ENCODE assay signal across 13 mouse cellular contexts in genomic region chr2:30737759-30738158, GRCm38 (mm10).
DNase-seq lines count a peak whose midpoint lies in the region; ATAC-seq lines count a peak whose summit lies in the region.
"Had no signal": no experiment of that assay in that cellular context is flagged by ENCODE, and none has a peak within 500 bp of the region (broad histone marks: within the 10 kb centered on the region; RNA-seq: fewer than 3 reads in every experiment).

No protein-coding gene starts in this region.

- peak overlapping the region; percentile 7; the same call in 1 of the 2 replicates for H3K4me2 ChIP-seq in forebrain, embryonic 14.5 days (ENCODE audit: low read length)
- H3K4me2 ChIP-seq: heart, embryonic 15.5 days; lung, embryonic 15.5 days had no signal

- peak overlapping the region; percentile 83 for H3K27ac ChIP-seq in forebrain, embryonic 14.5 days (ENCODE audit: low read depth, low read length)
- H3K27ac ChIP-seq: embryonic facial prominence, embryonic 10.5 days; heart, embryonic 15.5 days; lung, embryonic 15.5 days had no signal

- H3K36me3 ChIP-seq in forebrain, embryonic 14.5 days (ENCODE audit: control insufficient read depth, insufficient read depth, low read length) = no peaks in the 10 kb centered on the region
- H3K36me3 ChIP-seq: embryonic facial prominence, embryonic 10.5 days; heart, embryonic 15.5 days; lung, embryonic 15.5 days had no signal

- DNase-seq in heart, adult 11 months = peak; percentile 88
- no peak for DNase-seq in heart, adult 18-20 months
- DNase-seq in ES-CJ7 (ENCODE audit: low read depth, low spot score) = peak; percentile 57
- peak; percentile 95 for DNase-seq in forebrain, embryonic 14.5 days (ENCODE audit: low spot score)
- peak; percentile 61 for DNase-seq in layer of hippocampus, adult 9-11 months
- DNase-seq in cerebellum, postnatal 36 days = no peak
- DNase-seq in ovary, postnatal 14 days (ENCODE audit: low spot score) = no peak
- DNase-seq: right cerebral cortex, postnatal 25 days had no signal

- H3K9ac ChIP-seq in forebrain, embryonic 14.5 days (ENCODE audit: low read length) = no peak overlapping the region
- H3K9ac ChIP-seq: heart, embryonic 15.5 days; lung, embryonic 15.5 days had no signal

- peaks cover 20% of the 10 kb centered on the region for H3K4me1 ChIP-seq in forebrain, embryonic 14.5 days (ENCODE audit: control insufficient read depth, insufficient read depth, low read length)

- no peaks in the 10 kb centered on the region for H3K27me3 ChIP-seq in forebrain, embryonic 14.5 days (replicated peaks; ENCODE audit: control insufficient read depth, insufficient read depth, low read length)
- H3K27me3 ChIP-seq: heart, embryonic 15.5 days; lung, embryonic 15.5 days had no signal

- peak; percentile 93 for ATAC-seq in forebrain, embryonic 14.5 days
- no peak for ATAC-seq in megakaryocyte progenitor cell, adult 5-6 weeks (replicated peaks; ENCODE audit: poor library complexity)
- ATAC-seq: intestine, postnatal 0 days had no signal

- WGBS in forebrain, embryonic 14.5 days = 11% methylated on average over 5 of the region's 5 CpGs

- H3K4me3 ChIP-seq in forebrain, embryonic 14.5 days (ENCODE audit: low read depth, low read length) = no peak overlapping the region
- H3K4me3 ChIP-seq: embryonic facial prominence, embryonic 10.5 days; heart, embryonic 15.5 days; lung, embryonic 15.5 days had no signal

- H3K9me3 ChIP-seq in forebrain, embryonic 14.5 days (replicated peaks; ENCODE audit: control insufficient read depth, low read length) = no peaks in the 10 kb centered on the region
- H3K9me3 ChIP-seq: embryonic facial prominence, embryonic 10.5 days; heart, embryonic 15.5 days; lung, embryonic 15.5 days had no signal

Comparison
In these comparisons a context has a peak if more than half of its experiments do, and no peak if none do; other contexts are left out.
1. DNase-seq: peak in heart, adult 11 months (single experiment), ES-CJ7 (single experiment), forebrain, embryonic 14.5 days (single experiment) and layer of hippocampus, adult 9-11 months (single experiment); none in heart, adult 18-20 months (0 of 2), cerebellum, postnatal 36 days (0 of 2) and ovary, postnatal 14 days (single experiment).